Mouse (Mus musculus): Measurements from ENCODE around the gene Rem2. TPM values are rescaled to one million over a fixed set of nuclear protein-coding genes. Genes with fewer than 3 reads are reported as not detected.

Gene Rem2
- total RNA-seq (2017) = 1.8 and 2.5 TPM in 2 replicates

- 0 out of 4 replicates have a peak, but pooled peaks have one; percentile 7 to 19 for ATAC-seq (replicated peaks in 1 of 2; ENCODE audit: insufficient read depth in 1 of 2, low FRiP score in 2 of 2, low TSS enrichment in 1 of 2, low read depth in 1 of 2, poor library complexity in 2 of 2, severe bottlenecking in 2 of 2)
Observed at GRCm38 (mm10) chr14:54475941-54476844, at the start of gene Rem2. TSS of gene Rem2 (plus strand) at chr14:54476100.

DNA sequence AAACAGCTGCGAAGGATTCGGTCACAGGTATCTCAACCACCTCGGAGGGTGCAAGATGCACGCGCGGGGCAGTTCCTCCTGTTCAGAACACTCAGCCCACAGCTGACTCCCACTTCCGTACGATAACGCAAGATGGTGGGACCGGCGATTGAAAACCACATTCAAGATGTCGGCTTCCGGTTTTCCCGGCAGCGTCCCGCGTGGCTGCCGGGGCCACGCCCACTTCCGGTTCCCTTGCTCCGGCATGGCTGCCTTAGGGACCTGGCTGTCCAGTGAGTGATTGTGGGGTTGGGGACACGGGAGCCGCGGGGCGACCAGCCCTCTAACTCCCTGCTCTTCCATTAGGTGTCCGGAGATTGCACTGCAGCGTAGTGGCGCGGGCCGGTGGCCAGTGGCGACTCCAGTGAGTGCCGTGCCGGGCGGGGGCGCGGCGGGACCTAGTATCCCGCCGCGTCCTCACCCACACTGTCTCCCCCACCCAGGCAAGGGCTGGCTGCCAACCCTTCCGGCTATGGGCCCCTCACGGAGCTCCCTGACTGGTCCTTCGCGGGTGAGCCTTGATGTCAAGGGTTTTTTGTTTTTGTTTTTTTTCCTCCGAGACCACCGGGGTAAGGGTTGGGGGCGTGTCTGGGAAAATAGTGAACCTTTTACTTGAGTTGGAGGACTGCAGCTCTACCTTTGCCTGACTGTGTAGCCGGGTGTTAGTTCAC is 49.1 kb upstream of the Rem2 start, which contains the start of gene Mrpl52:
Mrpl52 (plus strand) TSS at position 221 of the 710 bp plus-strand sequence.
- ATAC-seq (replicated peaks in 1 of 2; ENCODE audit: insufficient read depth in 1 of 2, low FRiP score in 2 of 2, low TSS enrichment in 1 of 2, low read depth in 1 of 2, poor library complexity in 2 of 2, severe bottlenecking in 2 of 2) = peak; percentile 72 to 78

GRCm38 (mm10) chr14:54427696-54428095 is 48.2 kb upstream of the Rem2 start:
- ATAC-seq (replicated peaks in 1 of 2; ENCODE audit: insufficient read depth in 1 of 2, low FRiP score in 2 of 2, low TSS enrichment in 1 of 2, low read depth in 1 of 2, poor library complexity in 2 of 2, severe bottlenecking in 2 of 2) = no peak

DNA sequence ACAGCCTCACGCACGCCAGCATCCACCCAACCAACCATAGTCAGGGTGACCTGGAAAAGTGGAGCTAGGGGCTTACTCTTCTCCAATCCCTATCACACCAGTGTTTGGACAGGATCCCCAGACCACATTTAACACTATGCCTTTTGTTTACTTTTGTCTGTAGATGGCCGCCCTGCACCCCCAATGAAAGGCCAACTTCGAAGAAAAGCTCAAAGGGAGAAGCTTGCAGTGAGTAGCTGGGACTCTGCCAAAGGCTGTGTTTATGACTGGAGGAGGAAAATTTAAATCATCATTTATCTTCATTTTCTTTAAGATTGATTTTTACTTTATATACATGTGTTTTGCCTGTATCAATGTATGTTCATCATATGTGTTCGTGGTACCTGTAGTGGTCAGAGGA is 47.5 kb upstream of the Rem2 start:
- no peak for ATAC-seq (replicated peaks in 1 of 2; ENCODE audit: insufficient read depth in 1 of 2, low FRiP score in 2 of 2, low TSS enrichment in 1 of 2, low read depth in 1 of 2, poor library complexity in 2 of 2, severe bottlenecking in 2 of 2)

GRCm38 (mm10) chr14:54429332-54430093 is 46.4 kb upstream of the Rem2 start:
- ATAC-seq (replicated peaks in 1 of 2; ENCODE audit: insufficient read depth in 1 of 2, low FRiP score in 2 of 2, low TSS enrichment in 1 of 2, low read depth in 1 of 2, poor library complexity in 2 of 2, severe bottlenecking in 2 of 2) = no peak

DNA sequence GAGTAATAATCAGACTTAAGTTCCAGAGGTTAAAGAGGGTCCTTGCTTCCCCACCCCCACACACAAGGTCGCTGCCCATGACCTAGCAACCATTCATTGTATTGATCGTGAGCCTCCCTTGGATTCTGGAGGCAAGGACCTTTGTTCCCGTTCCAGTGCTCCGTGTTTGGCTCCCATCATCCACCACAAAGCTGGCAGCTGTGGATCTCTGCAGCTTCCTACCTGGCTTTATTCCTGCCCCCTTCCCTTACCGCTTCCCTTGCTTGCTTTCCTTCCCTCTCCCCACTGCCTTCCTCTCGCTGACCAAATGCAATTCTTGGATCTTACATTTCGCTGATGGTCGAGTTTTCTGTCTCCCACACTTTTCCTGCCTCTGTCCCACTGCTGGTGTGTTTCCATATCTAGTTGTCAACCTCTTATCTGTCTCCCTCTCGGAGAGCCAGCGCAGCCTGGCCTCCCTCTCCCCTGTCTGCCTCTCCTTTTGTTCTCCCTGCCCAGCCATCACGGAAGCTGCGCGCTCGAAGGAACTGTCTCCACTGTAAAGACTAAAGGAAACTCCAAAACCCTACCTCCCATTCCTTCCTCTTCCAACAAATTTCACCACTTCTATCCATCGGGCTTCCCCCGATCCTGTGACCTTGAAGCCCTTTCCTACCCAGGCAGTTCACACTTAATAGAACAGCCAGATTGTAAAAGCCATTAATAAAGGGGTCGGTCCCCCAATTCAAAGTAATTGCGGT is 45.3 kb upstream of the Rem2 start:
- no peak for ATAC-seq (replicated peaks in 1 of 2; ENCODE audit: insufficient read depth in 1 of 2, low FRiP score in 2 of 2, low TSS enrichment in 1 of 2, low read depth in 1 of 2, poor library complexity in 2 of 2, severe bottlenecking in 2 of 2)

DNA sequence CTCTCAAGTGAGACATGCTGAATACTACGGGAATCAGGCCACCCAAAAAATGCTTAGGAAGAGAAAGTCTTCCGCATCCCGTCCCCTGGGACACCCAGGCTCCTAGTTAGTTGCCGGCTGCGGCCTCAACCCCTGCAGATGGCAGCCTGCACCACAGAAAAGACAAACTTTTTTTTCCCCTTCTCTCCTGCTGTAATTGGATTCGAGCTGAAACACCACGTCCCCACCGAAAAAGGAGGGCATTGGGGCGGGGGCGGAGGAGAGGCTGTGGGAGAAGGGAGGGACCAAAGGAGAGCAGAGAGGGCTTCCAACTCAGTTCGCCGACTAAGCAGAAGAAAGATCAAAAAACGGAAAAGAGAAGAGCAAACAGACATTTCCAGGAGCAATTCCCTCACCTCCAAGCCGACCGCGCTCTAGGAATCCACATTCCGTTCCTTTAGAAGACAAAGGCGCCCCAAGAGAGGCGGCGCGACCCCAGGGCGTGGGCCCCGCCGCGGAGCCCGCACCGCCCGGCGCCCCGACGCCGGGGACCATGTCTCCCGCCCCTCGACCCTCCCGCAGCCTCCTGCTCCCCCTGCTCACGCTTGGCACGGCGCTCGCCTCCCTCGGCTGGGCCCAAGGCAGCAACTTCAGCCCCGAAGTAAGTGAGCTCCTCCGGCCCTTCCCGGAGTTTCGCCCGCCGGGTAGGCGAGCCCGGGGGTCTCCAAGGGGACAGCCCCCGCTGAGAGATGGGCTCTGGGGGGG is 44.4 kb upstream of the Rem2 start, which contains the start of gene Mmp14:
Mmp14 (plus strand) TSS at position 279 of the 744 bp plus-strand sequence.
- ATAC-seq (replicated peaks in 1 of 2; ENCODE audit: insufficient read depth in 1 of 2, low FRiP score in 2 of 2, low TSS enrichment in 1 of 2, low read depth in 1 of 2, poor library complexity in 2 of 2, severe bottlenecking in 2 of 2) = no peak

DNA sequence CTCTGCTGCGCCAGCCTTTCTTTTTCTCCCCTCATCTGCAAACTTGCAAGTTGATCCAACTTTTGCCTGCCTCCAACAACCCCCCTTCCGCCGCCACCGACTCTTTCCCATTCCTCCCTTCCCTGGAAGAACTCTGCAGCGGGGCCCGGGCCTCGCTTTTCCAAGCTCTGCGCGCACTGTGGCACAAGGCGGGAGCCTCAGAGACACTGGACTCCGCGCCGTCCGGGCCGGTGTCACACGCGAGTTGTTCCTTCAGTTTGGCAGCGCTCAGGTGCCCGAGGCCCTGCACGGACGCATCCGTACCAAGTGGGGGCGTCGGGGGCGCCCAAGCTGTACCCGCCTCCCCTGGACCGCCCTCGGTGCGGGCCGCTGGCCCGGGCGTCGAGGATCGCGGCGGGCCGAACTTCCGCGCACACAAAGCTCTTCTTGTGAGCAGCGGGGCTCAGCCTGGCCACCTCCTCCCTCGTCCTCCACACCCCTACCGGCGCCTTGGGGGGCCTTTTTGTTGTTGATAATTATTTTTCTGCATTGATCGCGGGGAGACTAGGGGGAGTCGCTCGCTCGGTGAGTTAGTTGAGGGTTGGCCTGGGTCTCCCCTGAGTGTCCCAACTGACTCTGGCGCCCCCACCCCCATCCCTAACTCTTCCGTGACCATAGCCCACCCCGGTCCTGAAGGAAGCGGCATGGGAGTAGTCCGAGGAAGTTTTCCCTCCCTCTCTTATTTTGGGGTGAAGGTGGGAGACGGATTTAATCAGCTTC is 43.6 kb upstream of the Rem2 start:
- ATAC-seq (replicated peaks in 1 of 2; ENCODE audit: insufficient read depth in 1 of 2, low FRiP score in 2 of 2, low TSS enrichment in 1 of 2, low read depth in 1 of 2, poor library complexity in 2 of 2, severe bottlenecking in 2 of 2) = peak; percentile 8 to 29; a peak in 1 of 4 replicates

GRCm38 (mm10) chr14:54432837-54433830 is 42.8 kb upstream of the Rem2 start:
- ATAC-seq (replicated peaks in 1 of 2; ENCODE audit: insufficient read depth in 1 of 2, low FRiP score in 2 of 2, low TSS enrichment in 1 of 2, low read depth in 1 of 2, poor library complexity in 2 of 2, severe bottlenecking in 2 of 2) = peak; percentile 54 to 59; a peak in 3 of 4 replicates

GRCm38 (mm10) chr14:54433941-54434531 is 41.9 kb upstream of the Rem2 start:
- no peak for ATAC-seq (replicated peaks in 1 of 2; ENCODE audit: insufficient read depth in 1 of 2, low FRiP score in 2 of 2, low TSS enrichment in 1 of 2, low read depth in 1 of 2, poor library complexity in 2 of 2, severe bottlenecking in 2 of 2)

DNA sequence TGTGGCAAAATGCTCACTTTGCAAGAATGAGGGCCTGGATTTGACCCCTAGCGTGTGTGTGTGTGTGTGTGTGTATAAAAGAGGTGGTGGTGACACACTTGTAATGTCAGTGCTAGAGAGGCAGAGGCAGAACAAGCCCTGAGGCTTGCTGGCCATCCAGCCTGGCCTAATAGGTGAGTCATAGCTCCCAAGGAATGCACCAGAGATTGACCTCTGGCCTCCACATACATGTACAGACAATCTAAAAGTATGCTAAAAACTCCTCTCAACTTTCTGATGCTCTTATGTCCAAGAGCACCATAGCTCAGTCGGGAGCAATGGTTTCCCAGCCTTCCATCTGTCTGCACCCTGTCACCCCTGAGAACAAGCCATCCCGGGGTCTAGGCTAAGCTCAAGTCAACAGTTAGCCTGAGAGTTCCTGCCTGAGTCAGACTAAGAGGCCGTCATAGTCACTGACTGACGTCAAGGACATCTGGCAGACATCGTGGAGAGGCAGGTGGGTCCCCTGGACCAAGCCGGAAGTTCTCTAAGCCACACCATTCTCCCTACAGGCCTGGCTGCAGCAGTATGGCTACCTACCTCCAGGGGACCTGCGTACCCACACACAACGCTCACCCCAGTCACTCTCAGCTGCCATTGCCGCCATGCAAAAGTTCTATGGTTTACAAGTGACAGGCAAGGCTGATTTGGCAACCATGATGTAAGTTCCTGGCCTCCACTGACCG is 40.5 kb upstream of the Rem2 start:
- no peak for ATAC-seq (replicated peaks in 1 of 2; ENCODE audit: insufficient read depth in 1 of 2, low FRiP score in 2 of 2, low TSS enrichment in 1 of 2, low read depth in 1 of 2, poor library complexity in 2 of 2, severe bottlenecking in 2 of 2)

- ATAC-seq (replicated peaks in 1 of 2; ENCODE audit: insufficient read depth in 1 of 2, low FRiP score in 2 of 2, low TSS enrichment in 1 of 2, low read depth in 1 of 2, poor library complexity in 2 of 2, severe bottlenecking in 2 of 2) = no peak
Observed at GRCm38 (mm10) chr14:54439155-54439554, 36.7 kb upstream of the Rem2 start.

GRCm38 (mm10) chr14:54439610-54440009 is 36.3 kb upstream of the Rem2 start:
- no peak for ATAC-seq (replicated peaks in 1 of 2; ENCODE audit: insufficient read depth in 1 of 2, low FRiP score in 2 of 2, low TSS enrichment in 1 of 2, low read depth in 1 of 2, poor library complexity in 2 of 2, severe bottlenecking in 2 of 2)

DNA sequence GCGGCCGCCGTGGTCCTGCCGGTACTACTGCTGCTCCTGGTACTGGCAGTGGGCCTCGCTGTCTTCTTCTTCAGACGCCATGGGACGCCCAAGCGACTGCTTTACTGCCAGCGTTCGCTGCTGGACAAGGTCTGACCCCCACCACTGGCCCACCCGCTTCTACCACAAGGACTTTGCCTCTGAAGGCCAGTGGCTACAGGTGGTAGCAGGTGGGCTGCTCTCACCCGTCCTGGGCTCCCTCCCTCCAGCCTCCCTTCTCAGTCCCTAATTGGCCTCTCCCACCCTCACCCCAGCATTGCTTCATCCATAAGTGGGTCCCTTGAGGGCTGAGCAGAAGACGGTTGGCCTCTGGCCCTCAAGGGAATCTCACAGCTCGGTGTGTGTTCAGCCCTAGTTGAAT is 35.4 kb upstream of the Rem2 start:
- no peak for ATAC-seq (replicated peaks in 1 of 2; ENCODE audit: insufficient read depth in 1 of 2, low FRiP score in 2 of 2, low TSS enrichment in 1 of 2, low read depth in 1 of 2, poor library complexity in 2 of 2, severe bottlenecking in 2 of 2)
